Mouse (Mus musculus): ENCODE measurements around the gene Aamp. TPM values are rescaled to one million over a fixed set of nuclear protein-coding genes. Genes with fewer than 3 reads are reported as not detected.

Aamp gene
- 2.8 TPM for polyA plus RNA-seq (2014; fragmentation: Illumina TruSeq; extraction: RNeasy Lipid Tissue Mini Kit (QIAGEN cat#74804); ENCODE audit: low read depth, low replicate concordance)

GRCm38 (mm10) chr1:74284543-74285160 is at the start of gene Aamp, which contains the start of gene Pnkd:
Aamp (minus strand) TSS chr1:74284738.
Pnkd (plus strand) TSS chr1:74284930.

GRCm38 (mm10) chr1:74305522-74305921 is 21.0 kb upstream of the Aamp start, which contains the start of gene Tmbim1:
Tmbim1 (minus strand) TSS chr1:74305622.

GRCm38 (mm10) chr1:74278538-74278937 is 6.0 kb downstream of the Aamp start, which contains the start of gene Gpbar1:
Gpbar1 (plus strand) TSS chr1:74278550.

GRCm38 (mm10) chr1:74235938-74236589 is 48.5 kb downstream of the Aamp start, which contains the start of gene Arpc2:
Arpc2 (plus strand) TSS chr1:74236084.

Other genes with a start within 250 kb of the Aamp start
- 18.5 TPM for gene Tns1, start 160.3 kb downstream of the Aamp start, polyA plus RNA-seq (2014; fragmentation: Illumina TruSeq; extraction: RNeasy Lipid Tissue Mini Kit (QIAGEN cat#74804); ENCODE audit: low read depth, low replicate concordance)
- not detected for gene Rufy4, start 159.2 kb downstream of the Aamp start, polyA plus RNA-seq (2014; fragmentation: Illumina TruSeq; extraction: RNeasy Lipid Tissue Mini Kit (QIAGEN cat#74804); ENCODE audit: low read depth, low replicate concordance)
- 0.44 TPM for gene Cxcr2, start 130.7 kb downstream of the Aamp start, polyA plus RNA-seq (2014; fragmentation: Illumina TruSeq; extraction: RNeasy Lipid Tissue Mini Kit (QIAGEN cat#74804); ENCODE audit: low read depth, low replicate concordance)
- not detected for gene Cxcr1, start 90.1 kb downstream of the Aamp start, polyA plus RNA-seq (2014; fragmentation: Illumina TruSeq; extraction: RNeasy Lipid Tissue Mini Kit (QIAGEN cat#74804); ENCODE audit: low read depth, low replicate concordance)
- 740 TPM for gene Arpc2, start 48.7 kb downstream of the Aamp start, polyA plus RNA-seq (2014; fragmentation: Illumina TruSeq; extraction: RNeasy Lipid Tissue Mini Kit (QIAGEN cat#74804); ENCODE audit: low read depth, low replicate concordance)
- not detected for gene Gpbar1, start 6.2 kb downstream of the Aamp start, polyA plus RNA-seq (2014; fragmentation: Illumina TruSeq; extraction: RNeasy Lipid Tissue Mini Kit (QIAGEN cat#74804); ENCODE audit: low read depth, low replicate concordance)
- 3.6 TPM for gene Pnkd, start 192 bp upstream of the Aamp start, polyA plus RNA-seq (2014; fragmentation: Illumina TruSeq; extraction: RNeasy Lipid Tissue Mini Kit (QIAGEN cat#74804); ENCODE audit: low read depth, low replicate concordance)
- gene Tmbim1, start 20.9 kb upstream of the Aamp start, polyA plus RNA-seq (2014; fragmentation: Illumina TruSeq; extraction: RNeasy Lipid Tissue Mini Kit (QIAGEN cat#74804); ENCODE audit: low read depth, low replicate concordance): 92.1 TPM
- gene Catip, start 77.4 kb upstream of the Aamp start, polyA plus RNA-seq (2014; fragmentation: Illumina TruSeq; extraction: RNeasy Lipid Tissue Mini Kit (QIAGEN cat#74804); ENCODE audit: low read depth, low replicate concordance): not detected
- 1.7 TPM for gene Slc11a1, start 90.5 kb upstream of the Aamp start, polyA plus RNA-seq (2014; fragmentation: Illumina TruSeq; extraction: RNeasy Lipid Tissue Mini Kit (QIAGEN cat#74804); ENCODE audit: low read depth, low replicate concordance)
- gene Ctdsp1, start 106.8 kb upstream of the Aamp start, polyA plus RNA-seq (2014; fragmentation: Illumina TruSeq; extraction: RNeasy Lipid Tissue Mini Kit (QIAGEN cat#74804); ENCODE audit: low read depth, low replicate concordance): 17.1 TPM
- 103 TPM for gene Vil1, start 124.6 kb upstream of the Aamp start, polyA plus RNA-seq (2014; fragmentation: Illumina TruSeq; extraction: RNeasy Lipid Tissue Mini Kit (QIAGEN cat#74804); ENCODE audit: low read depth, low replicate concordance)
- gene Cnot9, start 221.3 kb upstream of the Aamp start, polyA plus RNA-seq (2014; fragmentation: Illumina TruSeq; extraction: RNeasy Lipid Tissue Mini Kit (QIAGEN cat#74804); ENCODE audit: low read depth, low replicate concordance): 31.4 TPM